Mouse (Mus musculus) hindbrain, embryonic 12.5 days (tissue): ENCODE data around the gene Vwc2. TPM values are rescaled to one million over a fixed set of nuclear protein-coding genes. Genes with fewer than 3 reads are reported as not detected.

ENCODE experiments used
- ATAC-seq: fragments of 200-750 bp; cut with Nextera tagmentation; 2 replicates; pipeline ENCODE4 v1.8.0; 2017; ENCODE audit warnings: moderate TSS enrichment; ENCODE audit not compliant: low FRiP score
- H3K27ac ChIP-seq: fragments of 300-500 bp; sonication (generic); 2 replicates; pipeline ENCODE4 v1.5.1; 2016; ENCODE audit warnings: mild to moderate bottlenecking
- H3K27me3 ChIP-seq: fragments of 300-500 bp; sonication (generic); 2 replicates; pipeline ENCODE4 v1.6.1; 2016; ENCODE audit warnings: mild to moderate bottlenecking
- H3K36me3 ChIP-seq: fragments of 300-500 bp; sonication (generic); 2 replicates; pipeline ENCODE4 v1.6.1; 2016; ENCODE audit warnings: mild to moderate bottlenecking
- H3K4me1 ChIP-seq: fragments of 300-500 bp; sonication (generic); 2 replicates; pipeline ENCODE4 v1.6.1; 2016
- H3K4me2 ChIP-seq: fragments of 300-500 bp; sonication (generic); replicated peaks from 2 replicates; pipeline ENCODE4 v1.6.1; 2016; ENCODE audit warnings: mild to moderate bottlenecking
- H3K4me3 ChIP-seq: fragments of 300-500 bp; sonication (generic); 2 replicates; pipeline ENCODE4 v1.5.1; 2016; ENCODE audit warnings: mild to moderate bottlenecking
- H3K9ac ChIP-seq: fragments of 300-500 bp; sonication (generic); 2 replicates; pipeline ENCODE4 v1.6.1; 2016; ENCODE audit warnings: mild to moderate bottlenecking, moderate library complexity
- H3K9me3 ChIP-seq: fragments of 300-500 bp; sonication (generic); replicated peaks from 2 replicates; pipeline ENCODE4 v1.6.1; 2016; ENCODE audit warnings: mild to moderate bottlenecking
- WGBS: fragments of 180-500 bp; shearing (Covaris S2); methylation state at CpG from one replicate; pipeline ENCODE4 v1.1.7; 2016; 5-methylcytosine and 5-hydroxymethylcytosine counted together
- polyA plus RNA-seq: library from polyadenylated mRNA; unstranded; fragments of >200 nt; fragmentation: Nextera tagmentation; extraction: Ambion mirVana; gene quantifications from 2 replicates; pipeline ENCODE4 v1.2.1, GENCODE M21; 2016

The Vwc2 gene
- polyA plus RNA-seq, 1 experiment from 2014 or later = 2.1 TPM

DNA sequence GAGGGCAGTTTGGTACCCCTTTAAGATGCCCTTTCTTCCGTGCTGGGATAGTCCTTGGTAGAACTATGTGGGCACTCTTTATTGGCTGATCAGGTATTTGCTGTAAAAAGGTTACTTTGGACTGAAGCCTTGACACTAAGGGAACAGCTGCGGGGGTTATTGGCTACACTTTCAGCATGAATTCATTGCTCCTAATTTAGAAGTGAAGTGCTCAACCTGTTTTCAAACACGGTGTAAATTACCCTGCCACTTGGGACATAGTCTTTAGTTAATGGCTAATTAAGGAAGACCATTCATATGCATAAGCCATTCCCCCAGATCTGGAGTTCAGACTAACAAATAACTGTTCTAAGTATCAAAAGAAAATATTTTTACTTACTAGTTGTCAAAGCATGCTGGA, 2.7 kb downstream of the Vwc2 start:
- peaks cover 67% of the 10 kb centered on the region for H3K27me3 ChIP-seq
- H3K9ac ChIP-seq = no peak overlapping the region

GRCm38 (mm10) chr11:11122866-11123265, 8.8 kb downstream of the Vwc2 start:
- Histone ChIP-seq H3K36me3 (no peaks in the 10 kb centered on the region), H3K4me2 (no peak overlapping the region), H3K27ac (no peak overlapping the region), H3K9ac (no peak overlapping the region), H3K4me3 (no peak overlapping the region), H3K4me1 (no peaks in the 10 kb centered on the region), H3K27me3 (peaks cover 13% of the 10 kb centered on the region), H3K9me3 (no peaks in the 10 kb centered on the region)
- no peak for ATAC-seq
- WGBS = 85% methylated on average over 4 of the region's 4 CpGs

More for the DNA sequence above, 2.7 kb downstream of the Vwc2 start:
- H3K4me3 ChIP-seq = peak overlapping the region; percentile 54
- ATAC-seq = no peak
- H3K27ac ChIP-seq = no peak overlapping the region
- H3K9me3 ChIP-seq = no peaks in the 10 kb centered on the region
- peaks cover 30% of the 10 kb centered on the region for H3K4me1 ChIP-seq
- 7% methylated on average over 3 of the region's 3 CpGs for WGBS
- peak overlapping the region; percentile 98 for H3K4me2 ChIP-seq
- no peaks in the 10 kb centered on the region for H3K36me3 ChIP-seq

DNA sequence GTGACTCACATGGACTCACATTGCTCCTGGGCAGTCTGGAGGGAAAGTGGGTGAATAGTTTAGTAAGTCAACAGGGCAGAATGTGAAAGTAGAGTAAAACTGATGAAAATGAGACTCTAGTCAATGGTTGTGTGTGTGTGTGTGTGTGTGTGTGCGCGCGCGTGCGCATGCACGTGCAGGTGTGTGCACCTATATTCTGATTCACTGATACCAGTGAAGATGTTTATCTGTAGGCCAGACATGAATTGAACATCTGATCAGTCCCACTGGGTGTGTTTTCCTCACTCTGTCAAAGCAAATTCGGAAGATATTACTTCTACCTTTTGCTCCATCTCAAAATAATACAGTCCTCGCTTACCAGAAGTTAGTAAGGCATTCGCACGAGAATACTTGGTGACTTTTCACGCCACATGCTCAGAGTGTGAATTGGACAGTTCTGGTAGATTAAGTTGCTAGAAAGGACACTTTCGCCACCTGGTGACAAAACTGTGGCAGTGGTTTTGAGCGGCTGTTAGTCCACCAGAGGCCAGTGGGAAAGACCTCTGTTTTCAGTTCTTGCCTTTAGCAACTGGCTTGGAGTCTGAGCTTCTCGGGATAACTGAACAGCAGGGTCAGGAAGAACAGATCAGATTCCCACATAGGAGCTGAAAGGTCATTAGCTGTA, 17.5 kb downstream of the Vwc2 start:
- H3K9ac ChIP-seq = no peak overlapping the region
- H3K4me3 ChIP-seq = no peak overlapping the region
- no peaks in the 10 kb centered on the region for H3K27me3 ChIP-seq
- ATAC-seq = peak; percentile 71
- WGBS = 58% methylated on average over 14 of the region's 14 CpGs
- H3K4me2 ChIP-seq = no peak overlapping the region
- H3K9me3 ChIP-seq = no peaks in the 10 kb centered on the region
- no peaks in the 10 kb centered on the region for H3K36me3 ChIP-seq
- no peak overlapping the region for H3K27ac ChIP-seq
- H3K4me1 ChIP-seq = no peaks in the 10 kb centered on the region

GRCm38 (mm10) chr11:11140622-11141021, 26.6 kb downstream of the Vwc2 start:
- H3K27ac ChIP-seq = no peak overlapping the region
- H3K9me3 ChIP-seq = no peaks in the 10 kb centered on the region
- no peaks in the 10 kb centered on the region for H3K36me3 ChIP-seq
- no peak overlapping the region for H3K4me2 ChIP-seq
- no peak for ATAC-seq
- no peaks in the 10 kb centered on the region for H3K4me1 ChIP-seq
- no peak overlapping the region for H3K4me3 ChIP-seq
- H3K27me3 ChIP-seq = no peaks in the 10 kb centered on the region
- no peak overlapping the region for H3K9ac ChIP-seq

DNA sequence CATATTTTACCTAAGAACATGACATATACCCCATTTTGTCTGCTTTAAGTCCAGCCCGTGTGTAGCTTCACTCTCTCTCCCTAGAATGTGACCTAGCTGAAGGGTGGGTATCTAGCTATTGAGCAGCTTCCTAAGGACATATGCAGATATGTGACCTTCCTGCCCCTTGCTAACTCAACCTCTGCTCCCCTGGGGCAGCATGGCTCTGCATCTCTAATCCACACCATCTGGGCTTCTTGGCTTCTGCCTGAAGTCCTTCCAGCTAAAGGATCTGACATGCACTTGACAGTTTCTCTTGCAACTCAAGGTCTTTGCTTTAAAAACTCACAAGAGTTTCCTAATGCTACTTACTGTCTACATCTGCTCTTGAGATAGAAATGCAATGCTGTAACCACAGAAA, 38.7 kb downstream of the Vwc2 start:
- H3K9me3 ChIP-seq = no peaks in the 10 kb centered on the region
- H3K27ac ChIP-seq = no peak overlapping the region
- H3K27me3 ChIP-seq = no peaks in the 10 kb centered on the region
- H3K4me3 ChIP-seq = no peak overlapping the region
- H3K4me1 ChIP-seq = no peaks in the 10 kb centered on the region
- H3K36me3 ChIP-seq = no peaks in the 10 kb centered on the region
- 40% methylated on average over 1 of the region's 1 CpGs for WGBS
- ATAC-seq = no peak
- no peak overlapping the region for H3K4me2 ChIP-seq
- H3K9ac ChIP-seq = no peak overlapping the region

- 93% methylated on average over 4 of the region's 4 CpGs for WGBS
Measured at GRCm38 (mm10) chr11:11171396-11171795, 57.4 kb downstream of the Vwc2 start.

DNA sequence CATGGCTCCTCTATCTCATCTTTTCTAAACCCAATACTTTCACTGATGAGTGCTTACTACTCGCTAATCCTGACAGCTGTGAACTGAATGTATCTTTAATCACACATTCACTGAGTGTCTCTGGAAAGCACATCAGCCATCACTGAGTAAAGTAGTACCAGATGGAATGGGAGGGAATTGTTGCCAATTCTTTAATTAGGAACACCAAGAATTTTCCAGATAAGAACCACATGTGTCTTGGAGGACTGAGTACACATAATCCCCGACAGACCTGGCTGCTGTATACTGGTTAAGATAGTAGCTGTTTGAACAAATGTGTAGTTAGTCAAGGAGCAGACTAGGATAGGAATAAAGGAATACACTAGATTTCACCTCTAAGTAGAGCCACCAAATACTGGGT, 61.2 kb downstream of the Vwc2 start:
- Histone ChIP-seq H3K9me3 (no peaks in the 10 kb centered on the region), H3K4me2 (no peak overlapping the region), H3K4me1 (no peaks in the 10 kb centered on the region), H3K27me3 (no peaks in the 10 kb centered on the region), H3K4me3 (no peak overlapping the region), H3K27ac (no peak overlapping the region), H3K36me3 (no peaks in the 10 kb centered on the region), H3K9ac (no peak overlapping the region)
- 75% methylated on average over 2 of the region's 2 CpGs for WGBS
- ATAC-seq = no peak

More at GRCm38 (mm10) chr11:11171396-11171795, 57.4 kb downstream of the Vwc2 start:
- no peaks in the 10 kb centered on the region for H3K36me3 ChIP-seq
- H3K9ac ChIP-seq = no peak overlapping the region
- H3K9me3 ChIP-seq = no peaks in the 10 kb centered on the region
- no peak for ATAC-seq
- H3K4me3 ChIP-seq = no peak overlapping the region
- no peaks in the 10 kb centered on the region for H3K27me3 ChIP-seq
- H3K4me2 ChIP-seq = no peak overlapping the region
- no peak overlapping the region for H3K27ac ChIP-seq
- H3K4me1 ChIP-seq = no peaks in the 10 kb centered on the region

DNA sequence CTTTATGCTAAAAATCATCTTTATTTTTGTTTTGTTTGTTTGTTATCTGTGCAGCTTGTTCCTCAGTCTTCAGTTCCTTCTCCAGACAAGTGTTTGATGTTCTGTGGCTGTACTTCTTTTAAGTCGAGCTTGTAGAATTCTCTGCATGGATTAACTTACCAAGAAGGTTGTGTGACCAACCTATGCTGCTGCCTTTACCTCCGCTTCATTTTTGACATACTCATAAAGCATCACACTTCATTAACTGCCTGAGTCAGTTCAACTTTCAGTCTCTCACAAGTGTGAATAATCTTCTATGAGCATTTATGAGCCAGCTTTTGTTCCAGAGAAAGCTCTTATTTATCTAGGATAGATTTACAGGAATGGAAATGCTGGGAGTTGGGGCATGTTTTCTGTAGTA, 68.7 kb downstream of the Vwc2 start:
- Histone ChIP-seq H3K27me3 (no peaks in the 10 kb centered on the region), H3K9me3 (no peaks in the 10 kb centered on the region), H3K9ac (no peak overlapping the region), H3K4me3 (no peak overlapping the region), H3K4me1 (no peaks in the 10 kb centered on the region), H3K36me3 (no peaks in the 10 kb centered on the region), H3K27ac (no peak overlapping the region), H3K4me2 (no peak overlapping the region)
- ATAC-seq = no peak
- WGBS = 77% methylated on average over 2 of the region's 2 CpGs

DNA sequence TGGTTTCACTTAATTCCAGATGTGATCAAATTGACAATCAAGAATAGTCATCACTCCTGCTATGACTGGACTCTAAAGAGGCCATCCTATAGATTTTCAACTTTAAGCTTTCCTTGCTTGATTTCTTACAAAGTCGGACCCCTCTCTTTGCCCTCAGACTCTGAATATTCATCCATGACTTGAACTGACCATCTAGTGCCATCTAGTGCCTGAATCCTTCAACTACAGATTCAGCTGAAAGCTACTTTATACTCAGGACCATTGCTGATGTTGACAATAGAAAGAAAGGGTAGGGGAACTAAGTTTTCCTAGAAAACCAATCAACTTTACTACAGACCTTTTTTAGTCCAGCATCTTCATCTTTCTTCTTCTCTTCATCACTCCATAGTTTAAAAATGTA, 109.1 kb downstream of the Vwc2 start:
- Histone ChIP-seq H3K27ac (no peak overlapping the region), H3K4me3 (no peak overlapping the region), H3K4me1 (no peaks in the 10 kb centered on the region), H3K4me2 (no peak overlapping the region), H3K36me3 (no peaks in the 10 kb centered on the region), H3K9me3 (no peaks in the 10 kb centered on the region), H3K9ac (no peak overlapping the region), H3K27me3 (no peaks in the 10 kb centered on the region)
- 9% methylated on average over 1 of the region's 1 CpGs for WGBS
- no peak; the same call in 1 of the 2 replicates for ATAC-seq

- ATAC-seq = no peak
- H3K4me1 ChIP-seq = no peaks in the 10 kb centered on the region
- no peak overlapping the region for H3K27ac ChIP-seq
- no peaks in the 10 kb centered on the region for H3K36me3 ChIP-seq
- no peak overlapping the region for H3K9ac ChIP-seq
- H3K9me3 ChIP-seq = no peaks in the 10 kb centered on the region
- H3K4me3 ChIP-seq = no peak overlapping the region
- WGBS = 75% methylated on average over 1 of the region's 1 CpGs
- H3K27me3 ChIP-seq = no peaks in the 10 kb centered on the region
- H3K4me2 ChIP-seq = no peak overlapping the region
Measured at GRCm38 (mm10) chr11:11239346-11239745, 125.3 kb downstream of the Vwc2 start.

DNA sequence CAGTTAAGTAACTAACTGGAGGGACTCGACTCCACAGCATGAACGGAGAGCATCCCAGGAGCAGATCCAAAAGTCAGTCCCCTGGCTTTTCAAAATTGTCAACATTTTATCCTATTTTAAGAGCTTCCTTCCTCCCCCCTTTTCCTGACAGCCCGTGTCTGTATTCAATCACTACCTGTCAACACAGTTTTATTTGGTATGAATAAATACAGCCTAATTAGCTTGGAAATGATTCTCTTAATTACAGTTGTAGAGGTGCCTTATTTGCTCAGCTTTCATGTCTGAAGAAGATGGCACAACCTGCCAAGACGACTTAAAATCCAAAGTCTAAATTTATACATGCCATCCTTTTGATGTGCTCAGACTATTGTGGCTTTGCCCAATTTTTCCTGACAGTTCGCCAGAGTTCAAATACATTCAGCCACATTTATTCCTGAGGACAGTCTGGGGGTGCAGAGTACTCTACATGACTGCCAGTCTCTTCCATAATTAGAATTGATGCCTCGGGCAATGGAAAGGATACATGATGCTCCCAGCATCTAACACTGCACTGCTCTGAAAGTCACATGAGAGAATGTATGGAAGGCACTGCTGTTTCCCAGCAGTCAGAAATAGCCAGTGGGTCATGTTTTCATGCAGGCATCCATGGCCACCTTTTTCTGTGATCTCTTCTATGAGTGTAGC, 128.8 kb downstream of the Vwc2 start:
- H3K27ac ChIP-seq = no peak overlapping the region
- no peak overlapping the region for H3K4me3 ChIP-seq
- 81% methylated on average over 6 of the region's 6 CpGs for WGBS
- no peaks in the 10 kb centered on the region for H3K36me3 ChIP-seq
- H3K4me2 ChIP-seq = no peak overlapping the region
- H3K27me3 ChIP-seq = no peaks in the 10 kb centered on the region
- no peak for ATAC-seq
- H3K9me3 ChIP-seq = no peaks in the 10 kb centered on the region
- H3K4me1 ChIP-seq = no peaks in the 10 kb centered on the region
- H3K9ac ChIP-seq = no peak overlapping the region

GRCm38 (mm10) chr11:11257348-11257747, 143.3 kb downstream of the Vwc2 start:
- Histone ChIP-seq H3K4me1 (no peaks in the 10 kb centered on the region), H3K9ac (no peak overlapping the region), H3K4me3 (no peak overlapping the region), H3K27me3 (no peaks in the 10 kb centered on the region), H3K4me2 (no peak overlapping the region), H3K27ac (no peak overlapping the region), H3K36me3 (no peaks in the 10 kb centered on the region), H3K9me3 (no peaks in the 10 kb centered on the region)
- ATAC-seq = no peak
- 90% methylated on average over 1 of the region's 1 CpGs for WGBS

GRCm38 (mm10) chr11:11280128-11280527, 166.1 kb downstream of the Vwc2 start:
- Histone ChIP-seq H3K4me2 (no peak overlapping the region), H3K36me3 (no peaks in the 10 kb centered on the region)
- no peak for ATAC-seq

More at GRCm38 (mm10) chr11:11280128-11280527, 166.1 kb downstream of the Vwc2 start:
- Histone ChIP-seq H3K27me3 (no peaks in the 10 kb centered on the region), H3K4me3 (no peak overlapping the region), H3K9ac (no peak overlapping the region), H3K27ac (no peak overlapping the region), H3K4me1 (no peaks in the 10 kb centered on the region), H3K9me3 (no peaks in the 10 kb centered on the region)
